Mouse (Mus musculus): ENCODE data around the gene Dusp5.

GRCm38 (mm10) chr19:53577025-53577800, 48.3 kb downstream of the Dusp5 start:
- TF ChIP-seq CTCF (IDR thresholded peaks at IDR 0.05; ENCODE audit: extremely low read depth, insufficient read depth, insufficient read length, insufficient replicate concordance) (no peak), POLR2A (IDR thresholded peaks at IDR 0.05; ENCODE audit: low read depth, low read length) (no peak)
